Mouse (Mus musculus): ENCODE data around the gene Krtap1-3.
"Not testable (repeated sequence)": the region's sequence is repeated elsewhere in the genome, so short reads cannot be mapped to it uniquely, and the experiment has no call there.

The Krtap1-3 gene

DNA sequence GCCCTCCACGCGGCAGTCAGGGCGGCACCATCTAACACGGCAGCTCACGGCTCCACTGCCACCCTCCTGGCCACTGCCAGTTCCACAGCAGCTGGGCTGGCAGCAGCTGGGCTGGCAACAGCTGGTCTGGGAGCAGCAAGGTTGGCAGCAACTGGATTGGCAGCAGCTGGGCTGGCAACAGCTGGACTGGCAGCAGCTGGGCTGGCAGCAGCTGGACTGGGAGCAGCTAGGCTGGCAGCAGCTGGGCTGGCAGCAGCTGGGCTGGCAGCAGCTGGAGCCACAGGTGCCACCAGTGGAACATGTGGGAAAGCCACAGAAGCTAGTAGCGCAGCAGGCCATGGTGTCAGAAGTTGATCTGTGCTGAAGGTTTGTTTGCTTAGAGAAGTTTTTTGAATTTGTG lies at the start of gene Krtap1-3:
TSS of gene Krtap1-3 (minus strand) at position 359 of the 400 bp plus-strand sequence.
- DNase-seq (ENCODE audit: low spot score): no peak

- no peak for DNase-seq (ENCODE audit: low spot score)
These were observed 49.8 kb upstream of the Krtap1-3 start for GRCm38 (mm10) chr11:99640926-99641325.

- no peak for DNase-seq (ENCODE audit: low spot score)
These were observed 45.9 kb upstream of the Krtap1-3 start for GRCm38 (mm10) chr11:99637086-99637485.

GRCm38 (mm10) chr11:99634653-99635134 lies 43.6 kb upstream of the Krtap1-3 start, which contains the start of gene Krtap4-2:
Krtap4-2 (minus strand) TSS chr11:99635084.
- DNase-seq (ENCODE audit: low spot score): no peak

DNA sequence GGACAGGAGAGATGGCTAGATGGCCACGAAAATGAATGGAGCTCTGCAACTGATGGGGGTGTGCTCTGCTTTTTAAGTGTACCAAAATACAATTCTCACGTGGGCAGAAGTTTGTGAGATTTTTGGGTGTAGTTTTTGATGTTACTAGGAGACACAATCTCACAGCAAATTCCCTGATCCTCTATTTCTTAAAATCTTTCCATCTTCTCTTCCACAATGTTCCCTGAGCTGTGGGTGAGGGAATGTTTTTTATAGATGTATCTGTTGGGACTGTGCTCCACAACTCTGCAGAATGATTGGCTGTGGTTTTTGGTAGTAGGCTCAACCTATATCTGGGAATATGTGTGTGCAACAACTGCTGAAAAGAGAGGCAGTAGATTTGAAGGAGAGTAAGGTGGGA lies 42.2 kb upstream of the Krtap1-3 start:
- DNase-seq (ENCODE audit: low spot score): no peak

- DNase-seq (ENCODE audit: low spot score): no peak
These were observed 39.8 kb upstream of the Krtap1-3 start for GRCm38 (mm10) chr11:99630890-99631289.

GRCm38 (mm10) chr11:99628138-99628537 lies 37.0 kb upstream of the Krtap1-3 start, which contains the start of gene Krtap4-1:
Krtap4-1 (minus strand) TSS chr11:99628238.
- no peak for DNase-seq (ENCODE audit: low spot score)

GRCm38 (mm10) chr11:99620335-99620734 lies 29.2 kb upstream of the Krtap1-3 start, which contains the start of gene Gm11562:
Gm11562 (minus strand) TSS chr11:99620435.
- DNase-seq (ENCODE audit: low spot score): no peak

GRCm38 (mm10) chr11:99614796-99615363 lies 23.7 kb upstream of the Krtap1-3 start, which contains the start of gene Krtap2-4:
Krtap2-4 (minus strand) TSS chr11:99614846.
- DNase-seq (ENCODE audit: low spot score): no peak

GRCm38 (mm10) chr11:99610089-99610488 lies 18.9 kb upstream of the Krtap1-3 start, which contains the start of gene Gm11937:
Gm11937 (minus strand) TSS chr11:99610189.
- DNase-seq (ENCODE audit: low spot score): not testable (repeated sequence)

GRCm38 (mm10) chr11:99609126-99609525 lies 18.0 kb upstream of the Krtap1-3 start:
- no peak for DNase-seq (ENCODE audit: low spot score)

DNA sequence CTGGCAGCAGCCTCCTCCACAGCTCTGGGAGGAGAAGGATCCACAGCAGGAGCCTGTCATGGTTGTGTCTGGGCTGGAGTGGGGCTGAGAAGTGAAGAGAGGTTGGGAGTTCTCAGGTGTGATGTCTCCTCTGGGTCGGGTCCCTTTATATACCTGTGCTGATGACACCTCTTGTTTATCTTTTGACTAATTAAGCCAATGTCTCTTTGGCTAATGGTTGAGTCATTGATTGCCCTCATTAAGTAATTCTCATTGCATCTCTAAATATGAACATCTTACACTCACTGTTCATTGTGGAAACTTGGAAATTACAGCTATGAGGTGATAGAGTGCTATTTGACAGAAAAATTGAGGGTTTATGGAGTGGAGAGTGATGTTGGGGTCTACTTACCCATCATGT lies 12.1 kb upstream of the Krtap1-3 start, which contains the start of gene Gm11938:
TSS of gene Gm11938 (minus strand) at position 101 of the 400 bp plus-strand sequence.
- not testable (repeated sequence) for DNase-seq (ENCODE audit: low spot score)

GRCm38 (mm10) chr11:99597742-99598141 lies 6.6 kb upstream of the Krtap1-3 start, which contains the start of gene Krtap9-3:
Krtap9-3 (minus strand) TSS chr11:99598105.
- DNase-seq (ENCODE audit: low spot score): not testable (repeated sequence)

DNA sequence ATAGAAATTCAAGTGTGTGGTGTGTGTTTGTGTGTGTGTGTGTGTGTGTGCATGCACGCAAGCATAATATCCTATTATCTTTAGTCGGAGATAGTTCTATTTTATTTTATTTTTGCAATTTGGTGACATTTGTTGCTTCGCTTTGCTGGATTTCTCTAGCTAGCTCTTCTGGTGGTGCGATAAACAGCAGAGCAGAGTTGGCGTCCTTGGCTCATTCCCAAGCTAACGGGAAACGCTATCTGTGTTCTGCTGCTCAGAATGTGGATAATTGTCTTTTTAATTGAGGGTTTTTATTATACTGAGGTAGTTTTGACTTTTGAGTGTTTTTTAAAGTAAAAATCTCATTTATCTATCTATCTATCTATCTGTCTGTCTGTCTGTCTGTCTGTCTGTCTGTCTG lies 6.0 kb downstream of the Krtap1-3 start:
- no peak for DNase-seq (ENCODE audit: low spot score)

- no peak for DNase-seq (ENCODE audit: low spot score)
These were observed 7.9 kb downstream of the Krtap1-3 start, which contains the start of gene Krtap1-4 for GRCm38 (mm10) chr11:99583245-99583704. Krtap1-4 (minus strand) TSS chr11:99583654.

DNA sequence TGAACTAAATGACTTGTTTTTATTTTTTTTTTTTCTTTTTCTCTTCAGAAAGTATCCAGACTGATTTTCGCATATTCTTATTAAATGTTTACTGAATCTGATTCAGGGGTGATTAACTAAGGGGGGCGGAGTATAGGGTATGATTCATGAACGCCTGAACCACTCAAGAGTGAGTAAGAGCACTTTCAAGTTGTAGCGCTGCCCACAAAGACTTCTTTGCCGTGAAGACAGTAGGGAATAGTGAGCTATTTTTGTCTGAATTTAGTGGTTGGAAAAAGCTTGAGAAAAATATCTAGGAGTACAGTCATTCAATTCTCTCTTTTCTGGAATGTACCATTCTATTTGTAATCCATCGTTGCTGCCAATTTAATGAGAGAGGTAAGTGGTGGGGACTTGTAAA lies 9.6 kb downstream of the Krtap1-3 start:
- DNase-seq (ENCODE audit: low spot score): no peak

DNA sequence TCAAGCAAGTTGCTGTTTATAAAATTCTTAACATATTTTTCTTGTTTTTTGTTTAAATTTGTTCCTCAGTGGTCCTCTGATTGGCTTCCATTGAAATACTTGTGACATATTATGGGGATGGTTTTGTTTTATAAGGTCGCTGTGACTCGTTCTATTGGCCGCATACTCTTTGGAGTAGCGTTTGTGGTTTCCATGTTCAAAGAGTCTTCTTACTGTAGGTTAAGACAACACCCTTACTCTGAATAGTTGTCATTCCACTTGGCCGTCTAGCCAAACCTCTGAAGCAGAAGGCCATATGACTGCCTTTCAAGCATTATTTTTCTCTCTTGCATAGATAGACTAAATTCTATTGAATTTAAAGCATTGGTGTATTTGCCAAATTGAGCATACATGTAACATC lies 10.1 kb downstream of the Krtap1-3 start:
- no peak for DNase-seq (ENCODE audit: low spot score)

DNA sequence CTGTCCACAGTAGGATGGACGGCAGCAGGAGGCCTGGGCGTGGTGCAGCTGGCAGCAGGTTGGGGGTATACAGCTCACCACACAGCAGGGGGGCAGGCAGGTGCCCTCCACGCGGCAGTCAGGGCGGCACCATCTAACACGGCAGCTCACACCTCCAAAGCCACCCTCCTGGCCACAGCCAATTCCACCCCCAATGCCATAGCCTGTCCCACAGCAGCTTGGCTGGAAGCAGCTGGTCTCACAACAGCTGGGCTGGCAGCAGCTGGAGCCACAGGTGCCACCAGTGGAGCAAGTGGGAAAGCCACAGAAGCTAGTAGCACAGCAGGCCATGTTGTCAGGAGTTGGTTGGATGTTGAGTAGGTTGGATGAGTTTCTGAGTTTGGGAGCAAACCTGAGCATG lies 10.5 kb downstream of the Krtap1-3 start, which contains the start of gene Krtap1-5:
TSS of gene Krtap1-5 (minus strand) at position 381 of the 400 bp plus-strand sequence.
- DNase-seq (ENCODE audit: low spot score): no peak

GRCm38 (mm10) chr11:99574106-99574505 lies 17.0 kb downstream of the Krtap1-3 start:
- peak; percentile 89 for DNase-seq (ENCODE audit: low spot score)

GRCm38 (mm10) chr11:99573164-99573563 lies 18.0 kb downstream of the Krtap1-3 start:
- DNase-seq (ENCODE audit: low spot score): no peak

GRCm38 (mm10) chr11:99566530-99566929 lies 24.6 kb downstream of the Krtap1-3 start, which contains the start of gene Krtap3-1:
Krtap3-1 (minus strand) TSS chr11:99566630.
- DNase-seq (ENCODE audit: low spot score): no peak

DNA sequence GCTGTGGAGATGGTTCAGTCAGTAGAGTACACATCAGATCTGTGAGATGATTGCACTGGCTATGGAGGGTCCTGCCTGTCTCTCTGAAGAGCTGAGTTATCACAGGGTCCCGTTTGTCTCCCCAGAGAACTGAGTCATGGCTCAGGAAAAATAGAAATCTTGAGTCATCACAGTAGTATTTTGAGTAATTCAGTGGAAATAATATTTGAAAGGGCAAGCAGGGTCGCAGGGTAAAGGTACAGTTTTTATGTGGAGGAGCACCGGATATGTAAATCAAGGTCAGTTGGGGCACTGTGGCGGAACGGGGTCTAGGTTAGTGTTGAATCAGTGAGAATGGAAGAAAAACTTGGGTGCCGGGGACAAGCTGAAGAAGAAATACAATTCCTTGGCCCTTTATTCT lies 28.6 kb downstream of the Krtap1-3 start:
- DNase-seq (ENCODE audit: low spot score): no peak

DNA sequence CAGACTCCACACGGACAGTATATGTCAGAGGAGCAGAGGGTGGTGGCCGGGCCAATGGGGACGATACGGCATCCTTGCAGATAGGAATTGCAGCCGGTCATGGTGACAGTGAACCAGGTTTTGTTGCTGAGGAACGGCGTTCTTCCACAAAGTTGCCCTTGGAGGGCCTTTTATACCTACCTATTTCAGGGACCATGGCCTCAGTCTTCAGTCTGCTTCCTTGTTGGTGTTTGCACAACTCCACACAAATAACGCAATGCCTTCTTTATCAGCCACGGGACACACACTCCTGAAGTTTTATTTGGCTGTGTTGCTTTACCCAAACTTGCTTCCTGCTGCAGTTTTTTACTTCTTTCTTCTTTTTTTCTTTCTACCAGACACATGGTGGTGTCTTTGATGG lies 31.8 kb downstream of the Krtap1-3 start, which contains the start of gene Gm11939:
TSS of gene Gm11939 (minus strand) at position 101 of the 400 bp plus-strand sequence.
- no peak for DNase-seq (ENCODE audit: low spot score)

All from retina, embryonic 14.5 days (tissue).